ENCODE assay signal across 9 mouse cellular contexts in the genomic region with DNA sequence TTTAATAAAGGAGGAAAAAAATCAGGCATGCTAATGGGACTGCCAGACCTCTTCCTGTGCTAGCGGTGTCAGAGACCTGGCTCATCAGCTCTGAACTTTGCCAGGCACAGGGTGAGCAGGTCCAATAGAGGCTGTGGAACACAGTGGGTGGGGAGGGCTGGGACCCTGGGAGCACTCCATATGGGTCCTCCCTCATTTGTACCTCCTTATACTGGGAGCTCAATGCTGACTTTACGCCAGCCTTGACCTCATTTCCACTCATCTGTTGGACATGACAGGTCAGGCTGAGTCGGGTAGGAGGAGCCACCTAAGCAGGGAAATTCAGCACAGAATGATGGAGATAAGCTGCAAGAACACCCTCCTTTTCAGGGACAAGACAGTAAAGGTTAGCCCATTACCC. TPM values are rescaled to one million over a fixed set of nuclear protein-coding genes. Genes with fewer than 3 reads are reported as not detected.
DNase-seq lines count a peak whose midpoint lies in the region; ATAC-seq and TF ChIP-seq lines count a peak whose summit lies in the region.
"Had no signal": no experiment of that assay in that cellular context is flagged by ENCODE, and none has a peak within 500 bp of the region (broad histone marks: within the 10 kb centered on the region; RNA-seq: fewer than 3 reads in every experiment).

No protein-coding gene starts in this region.

- H3K9me3 ChIP-seq in intestine, embryonic 15.5 days: no peaks in the 10 kb centered on the region
- H3K9me3 ChIP-seq in stomach, postnatal 0 days (ENCODE audit: control insufficient read depth, low read length): no peaks in the 10 kb centered on the region

- H3K36me3 ChIP-seq in testis, adult 2 months (ENCODE audit: control insufficient read depth, insufficient read depth, low read length): no peaks in the 10 kb centered on the region
- peaks cover 39% of the 10 kb centered on the region for H3K36me3 ChIP-seq in intestine, embryonic 15.5 days
- H3K36me3 ChIP-seq in stomach, postnatal 0 days (ENCODE audit: control insufficient read depth, insufficient read depth, low read length): peaks cover 35% of the 10 kb centered on the region

- H3K27me3 ChIP-seq in testis, adult 2 months (ENCODE audit: control insufficient read depth, insufficient read depth, low read length): no peaks in the 10 kb centered on the region
- no peaks in the 10 kb centered on the region for H3K27me3 ChIP-seq in intestine, embryonic 15.5 days (replicated peaks)
- no peaks in the 10 kb centered on the region for H3K27me3 ChIP-seq in stomach, postnatal 0 days (ENCODE audit: control insufficient read depth, insufficient read depth, low read length)

- no peak for DNase-seq in gastrocnemius, adult 2 months
- no peak for DNase-seq in gastrocnemius, adult 18-20 months (ENCODE audit: low spot score)
- no peak for DNase-seq in testis, postnatal 10 days (ENCODE audit: low spot score)
- no peak for DNase-seq in stomach, postnatal 0 days (ENCODE audit: low spot score)
- DNase-seq in spleen, adult 12 weeks (ENCODE audit: low spot score): no peak

- peaks cover 15% of the 10 kb centered on the region for H3K4me1 ChIP-seq in testis, adult 2 months (ENCODE audit: control insufficient read depth, insufficient read depth, low read length)
- H3K4me1 ChIP-seq in intestine, embryonic 15.5 days (replicated peaks): peaks cover 21% of the 10 kb centered on the region
- H3K4me1 ChIP-seq in stomach, postnatal 0 days (replicated peaks; ENCODE audit: control insufficient read depth, insufficient read depth): peaks cover 6% of the 10 kb centered on the region; the same call in 1 of the 2 replicates

- TF ChIP-seq EP300 in stomach, postnatal 0 days (optimal IDR thresholded peaks at IDR 0.05): no peak

- WGBS in intestine, embryonic 15.5 days: 76% methylated on average over 3 of the region's 3 CpGs
- 65% methylated on average over 3 of the region's 3 CpGs for WGBS in stomach, postnatal 0 days

- 0 out of 2 replicates have a peak overlapping the region, but pooled peaks have one; percentile 70 for H3K4me2 ChIP-seq in intestine, embryonic 15.5 days (replicated peaks)
- H3K4me2 ChIP-seq in stomach, postnatal 0 days (replicated peaks; ENCODE audit: low read depth): no peak overlapping the region

- ATAC-seq in intestine, embryonic 15.5 days: no peak
- no peak for ATAC-seq in stomach, postnatal 0 days (ENCODE audit: low FRiP score, low TSS enrichment)
- ATAC-seq in frontal cortex, adult (ENCODE audit: low TSS enrichment): no peak

- no peak for TF ChIP-seq POLR2A in testis, adult 2 months (IDR thresholded peaks at IDR 0.05; ENCODE audit: control insufficient read depth, low read depth, low read length)

- peak overlapping the region; percentile 92 for H3K27ac ChIP-seq in gastrocnemius, adult 2 months
- H3K27ac ChIP-seq in testis, adult 2 months (ENCODE audit: control insufficient read depth, insufficient read depth, low read depth, low read length): peak overlapping the region; percentile 90
- peak overlapping the region; percentile 92 for H3K27ac ChIP-seq in intestine, embryonic 15.5 days
- H3K27ac ChIP-seq in stomach, postnatal 0 days (replicated peaks): peak overlapping the region; percentile 96

- H3K9ac ChIP-seq in intestine, embryonic 15.5 days: no peak overlapping the region
- H3K9ac ChIP-seq in stomach, postnatal 0 days (ENCODE audit: low read length): no peak overlapping the region

- intact Hi-C loops in gastrocnemius, adult 2 months (cut with DNase I): loop anchor here (2.0 kb wide), 1 partner anchor 15 kb away; a partner anchor contains a TSS

- TF ChIP-seq CTCF in gastrocnemius, adult 2 months (IDR thresholded peaks at IDR 0.05): no peak
- no peak for TF ChIP-seq CTCF in testis, adult 2 months (IDR thresholded peaks at IDR 0.05; ENCODE audit: control insufficient read depth, insufficient read depth, insufficient replicate concordance, low read depth, low read length)
- no peak for TF ChIP-seq CTCF in stomach, postnatal 0 days (IDR thresholded peaks at IDR 0.05; ENCODE audit: low read depth)

- H3K4me3 ChIP-seq in gastrocnemius, adult 2 months: no peak overlapping the region; the same call in 1 of the 2 replicates
- H3K4me3 ChIP-seq in testis, adult 2 months (ENCODE audit: control insufficient read depth, low read depth, low read length): peak overlapping the region; percentile 94
- no peak overlapping the region for H3K4me3 ChIP-seq in intestine, embryonic 15.5 days (replicated peaks)
- no peak overlapping the region for H3K4me3 ChIP-seq in stomach, postnatal 0 days (ENCODE audit: low read depth, low read length)

RNA-seq across cellular contexts. Expression of a gene that starts 1.2 kb away (rescaled TPM):
- total RNA-seq in gastrocnemius, adult 2 months (2021): 1 to 10 TPM; 6.6 to 8.2 TPM
- total RNA-seq in gastrocnemius, adult 18-20 months (2021): 1 to 10 TPM; 6.7 to 8.0 TPM
- polyA plus RNA-seq in testis, adult 2 months (2012; rRNA removed): 43.1 and 43.7 TPM in 2 replicates
- polyA plus RNA-seq in intestine, embryonic 15.5 days (2015; fragmentation: Nextera tagmentation; extraction: Ambion mirVana): 76.0 and 76.2 TPM in 2 replicates
- polyA plus RNA-seq in stomach, postnatal 0 days (2015; fragmentation: Nextera tagmentation; extraction: Ambion mirVana): 44.7 and 46.9 TPM in 2 replicates

RNA-seq across cellular contexts. Expression of a gene that starts 15.4 kb away (rescaled TPM):
- total RNA-seq in gastrocnemius, adult 2 months (2021): 100 to 1,000 TPM; 100 to 129 TPM
- 100 to 1,000 TPM in 1 of 2 experiments, 10 to 100 TPM in 1; 97.2 to 115 TPM for total RNA-seq in gastrocnemius, adult 18-20 months (2021)
- 63.3 and 78.4 TPM in 2 replicates for polyA plus RNA-seq in testis, adult 2 months (2012; rRNA removed)
- 411 and 413 TPM in 2 replicates for polyA plus RNA-seq in intestine, embryonic 15.5 days (2015; fragmentation: Nextera tagmentation; extraction: Ambion mirVana)
- 372 and 381 TPM in 2 replicates for polyA plus RNA-seq in stomach, postnatal 0 days (2015; fragmentation: Nextera tagmentation; extraction: Ambion mirVana)

RNA-seq across cellular contexts. Expression of a gene that starts 26.5 kb away (rescaled TPM):
- total RNA-seq in gastrocnemius, adult 2 months (2021): not detected
- total RNA-seq in gastrocnemius, adult 18-20 months (2021): not detected
- 1.1 and 1.5 TPM in 2 replicates for polyA plus RNA-seq in testis, adult 2 months (2012; rRNA removed)
- 8.2 and 9.8 TPM in 2 replicates for polyA plus RNA-seq in intestine, embryonic 15.5 days (2015; fragmentation: Nextera tagmentation; extraction: Ambion mirVana)
- 2.0 and 3.3 TPM in 2 replicates for polyA plus RNA-seq in stomach, postnatal 0 days (2015; fragmentation: Nextera tagmentation; extraction: Ambion mirVana)
- polyA plus RNA-seq: erythroblast, embryonic 14.5 days had no signal

RNA-seq across cellular contexts. Expression of a gene that starts 38.3 kb away (rescaled TPM):
- total RNA-seq in gastrocnemius, adult 2 months (2021): under 1 TPM; 0.33 to 0.67 TPM
- under 1 TPM; 0.50 to 0.57 TPM for total RNA-seq in gastrocnemius, adult 18-20 months (2021)
- polyA plus RNA-seq in testis, adult 2 months (2012; rRNA removed): 1.6 and 1.8 TPM in 2 replicates
- 7.9 and 9.9 TPM in 2 replicates for polyA plus RNA-seq in intestine, embryonic 15.5 days (2015; fragmentation: Nextera tagmentation; extraction: Ambion mirVana)
- 17.8 and 21.2 TPM in 2 replicates for polyA plus RNA-seq in stomach, postnatal 0 days (2015; fragmentation: Nextera tagmentation; extraction: Ambion mirVana)
